Mouse (Mus musculus): ENCODE measurements at regions not wholly inside any gene's neighbourhood (a gene's known extent, or its start where the extent isn't known, plus 50 kb on each side); places are given as distances from the start of the nearest gene placed in this dataset.

GRCm38 (mm10) chr10:38288689-38289283 lies 532.8 kb downstream of the Rfpl4b start:
- DNase-seq (ENCODE audit: inconsistent ontology term), result no peak

- no peak for DNase-seq (ENCODE audit: inconsistent ontology term)
These were observed 552.4 kb downstream of the Rfpl4b start for GRCm38 (mm10) chr10:38269136-38269535.

- no peak for DNase-seq (ENCODE audit: inconsistent ontology term)
These were observed 556.0 kb downstream of the Rfpl4b start for GRCm38 (mm10) chr10:38265564-38265963.

- DNase-seq (ENCODE audit: inconsistent ontology term), result peak; percentile 83
These were observed 574.8 kb downstream of the Rfpl4b start for GRCm38 (mm10) chr10:38246821-38247220.
